Mouse (Mus musculus) myocyte (in vitro differentiated cells): ENCODE measurements around the gene Prss56. TPM values are rescaled to one million over a fixed set of nuclear protein-coding genes. Genes with fewer than 3 reads are reported as not detected.

Experiments used
- H3K27me3 ChIP-seq: one replicate; pipeline ENCODE4 v1.6.1; 2011; ENCODE audit not compliant: control insufficient read depth, insufficient read depth, insufficient read length
- H3K36me3 ChIP-seq: one replicate; pipeline ENCODE4 v1.6.1; 2011; ENCODE audit not compliant: control insufficient read depth, insufficient read depth
- H3K4me2 ChIP-seq: one replicate; pipeline ENCODE4 v1.6.1; 2011; ENCODE audit warnings: low read depth, control low read depth
- H3K4me3 ChIP-seq: one replicate; pipeline ENCODE4 v1.5.1; 2011; ENCODE audit warnings: mild to moderate bottlenecking, control low read depth, moderate library complexity
- H3K79me2 ChIP-seq: one replicate; pipeline ENCODE4 v1.6.1; 2011; ENCODE audit not compliant: control insufficient read depth, insufficient read depth
- H3ac ChIP-seq: one replicate; pipeline ENCODE4 v1.6.1; 2011; ENCODE audit not compliant: control insufficient read depth, insufficient read length
- CEBPB ChIP-seq: IDR thresholded peaks from 2 replicates; pipeline ENCODE4 v1.6.1; 2011; ENCODE audit warnings: mild to moderate bottlenecking, moderate library complexity; ENCODE audit not compliant: poor library complexity, insufficient read depth, severe bottlenecking
- E2F4 ChIP-seq: IDR thresholded peaks from one replicate; pipeline ENCODE4 v1.6.1; 2011; ENCODE audit warnings: mild to moderate bottlenecking, control low read depth, moderate library complexity; ENCODE audit not compliant: insufficient read depth
- MAX ChIP-seq: IDR thresholded peaks from one replicate; pipeline ENCODE4 v1.6.1; 2011; ENCODE audit warnings: low read depth, mild to moderate bottlenecking, control low read depth
- MYOD1 ChIP-seq, 3 experiments: IDR thresholded peaks; one replicate each; pipeline ENCODE4 v1.6.1; 2011; ENCODE audit warnings: control low read depth in 2 of 3, low read depth in 2 of 3, mild to moderate bottlenecking in 2 of 3, moderate library complexity in 1 of 3; ENCODE audit not compliant: insufficient read length in 2 of 3, control insufficient read depth in 1 of 3
- MYOG ChIP-seq, 3 experiments: IDR thresholded peaks; one replicate each; pipeline ENCODE4 v1.6.1; 2011; ENCODE audit warnings: control low read depth in 2 of 3, low read depth in 2 of 3, mild to moderate bottlenecking in 2 of 3; ENCODE audit not compliant: insufficient read length in 2 of 3, control insufficient read depth in 1 of 3, insufficient read depth in 1 of 3
- POLR2A ChIP-seq: IDR thresholded peaks from one replicate; pipeline ENCODE4 v1.6.1; 2011; ENCODE audit warnings: low read depth, mild to moderate bottlenecking, control low read depth, moderate library complexity; ENCODE audit not compliant: insufficient read length
- POLR2AphosphoS2 ChIP-seq: IDR thresholded peaks from one replicate; pipeline ENCODE4 v1.6.1; 2011; ENCODE audit warnings: low read depth, control low read depth; ENCODE audit not compliant: insufficient read length
- REST ChIP-seq: IDR thresholded peaks from one replicate; pipeline ENCODE4 v1.6.1; 2011; ENCODE audit warnings: mild to moderate bottlenecking, control low read depth, moderate library complexity; ENCODE audit not compliant: insufficient read depth, insufficient read length
- SRF ChIP-seq: IDR thresholded peaks from one replicate; pipeline ENCODE4 v1.6.1; 2011; ENCODE audit warnings: low read depth; ENCODE audit not compliant: control insufficient read depth, insufficient read length
- TCF12 ChIP-seq: IDR thresholded peaks from one replicate; pipeline ENCODE4 v1.6.1; 2011; ENCODE audit warnings: mild to moderate bottlenecking, control low read depth; ENCODE audit not compliant: poor library complexity, insufficient read depth, severe bottlenecking
- TCF3 ChIP-seq: IDR thresholded peaks from one replicate; pipeline ENCODE4 v1.6.1; 2011; ENCODE audit warnings: low read depth, control low read depth; ENCODE audit not compliant: insufficient read length
- USF1 ChIP-seq: IDR thresholded peaks from one replicate; pipeline ENCODE4 v1.6.1; 2011; ENCODE audit warnings: low read depth, mild to moderate bottlenecking, control low read depth, moderate library complexity
- polyA plus RNA-seq: library from polyadenylated mRNA; unstranded; fragments of >200 nt; fragmentation: generic; extraction: Trizol; gene quantifications from one replicate; pipeline ENCODE4 v1.2.1, GENCODE M21; 2012; ENCODE audit warnings: missing spikeins

Prss56 gene
- polyA plus RNA-seq, 1 experiment = 0.16 TPM

GRCm38 (mm10) chr1:87186261-87187036, 3.3 kb downstream of the Prss56 start:
- no peaks in the 10 kb centered on the region for H3K27me3 ChIP-seq
- H3K36me3 ChIP-seq = no peaks in the 10 kb centered on the region
- H3K4me3 ChIP-seq = peak overlapping the region; percentile 12
- peaks cover 7% of the 10 kb centered on the region for H3K79me2 ChIP-seq
- H3K4me2 ChIP-seq = peak overlapping the region; percentile 80
- H3ac ChIP-seq = no peak overlapping the region
- TF ChIP-seq SRF (no peak), MAX (no peak), TCF3 (no peak), USF1 (no peak), MYOG (IDR thresholded peaks at IDR 0.05; ENCODE audit: control insufficient read depth in 1 of 3, insufficient read depth in 1 of 3, insufficient read length in 2 of 3, low read depth in 2 of 3) (no peak), POLR2AphosphoS2 (no peak)

DNA sequence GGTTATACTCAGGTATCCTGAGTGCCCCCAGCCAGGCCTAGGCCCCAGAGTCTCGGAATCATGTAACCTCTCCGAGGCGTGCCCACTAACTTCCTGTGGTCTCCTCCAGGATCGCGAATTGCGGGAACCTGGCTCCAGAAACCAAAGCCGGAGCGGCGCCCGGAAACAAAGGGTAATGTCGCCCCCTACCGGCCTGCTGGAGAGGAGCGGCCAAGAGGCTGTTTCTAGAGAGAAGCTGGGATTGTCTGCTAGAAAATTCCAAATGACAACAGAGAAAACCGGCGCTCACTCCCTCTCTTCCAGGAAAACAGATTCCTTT, 3.9 kb downstream of the Prss56 start:
- peak overlapping the region; percentile 80 for H3K4me2 ChIP-seq
- TF ChIP-seq MYOG (IDR thresholded peaks at IDR 0.05; ENCODE audit: control insufficient read depth in 1 of 3, insufficient read depth in 1 of 3, insufficient read length in 2 of 3, low read depth in 2 of 3) (no peak), POLR2AphosphoS2 (no peak), POLR2A (no peak)
- peak overlapping the region; percentile 12 for H3K4me3 ChIP-seq
- no peaks in the 10 kb centered on the region for H3K36me3 ChIP-seq
- no peak overlapping the region for H3ac ChIP-seq
- H3K79me2 ChIP-seq = peaks cover 13% of the 10 kb centered on the region
- H3K27me3 ChIP-seq = no peaks in the 10 kb centered on the region

DNA sequence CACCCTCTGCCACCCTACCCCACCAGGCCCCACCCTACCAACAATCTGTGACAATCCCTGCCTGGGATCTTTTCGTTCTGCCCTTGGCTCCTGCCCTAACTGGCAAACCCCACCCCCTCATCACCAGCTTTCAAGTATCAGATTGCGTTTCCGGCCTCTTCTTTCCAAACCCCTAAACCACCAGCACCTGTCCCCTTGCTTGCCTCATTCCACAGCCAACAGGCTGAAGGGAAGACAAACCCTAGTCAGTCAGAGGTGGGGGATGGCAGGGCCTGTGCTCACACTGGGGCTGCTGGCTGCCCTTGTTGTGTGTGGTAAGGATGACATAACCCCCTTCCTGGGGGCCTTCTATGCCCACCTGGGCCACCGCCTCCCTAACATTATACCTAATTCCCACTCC, 7.3 kb downstream of the Prss56 start, which contains the start of gene Chrnd:
TSS of gene Chrnd (plus strand) at position 179 of the 400 bp plus-strand sequence.
- Histone ChIP-seq H3K4me3 (peak within 1 kb of the TSS; percentile 91), H3K36me3 (peaks cover 20% of the 10 kb centered on the region), H3K79me2 (peaks cover 23% of the 10 kb centered on the region), H3ac (peak within 1 kb of the TSS; percentile 28), H3K4me2 (peak within 1 kb of the TSS; percentile 92), H3K27me3 (no peaks in the 10 kb centered on the region)
- TF ChIP-seq MYOG (IDR thresholded peaks at IDR 0.05; ENCODE audit: control insufficient read depth in 1 of 3, insufficient read depth in 1 of 3, insufficient read length in 2 of 3, low read depth in 2 of 3) (peak; percentile 79 to 94 (median 84)), SRF (peak; percentile 35), MYOD1 (IDR thresholded peaks at IDR 0.05; ENCODE audit: control insufficient read depth in 1 of 3, insufficient read length in 2 of 3, low read depth in 2 of 3) (peak; percentile 73 to 95 (median 89)), E2F4 (no peak), TCF3 (peak; percentile 49), POLR2A (peak; percentile 94), CEBPB (peak; percentile 67; the same call in 1 of the 2 replicates), POLR2AphosphoS2 (peak; percentile 83), USF1 (no peak), REST (no peak), TCF12 (peak; percentile 87), MAX (no peak)

- H3K36me3 ChIP-seq = peaks cover 38% of the 10 kb centered on the region
- peak overlapping the region; percentile 53 for H3K4me2 ChIP-seq
- H3K4me3 ChIP-seq = no peak overlapping the region
- no peak overlapping the region for H3ac ChIP-seq
- H3K27me3 ChIP-seq = no peaks in the 10 kb centered on the region
- TF ChIP-seq TCF12 (no peak), USF1 (no peak), E2F4 (no peak), MYOD1 (IDR thresholded peaks at IDR 0.05; ENCODE audit: control insufficient read depth in 1 of 3, insufficient read length in 2 of 3, low read depth in 2 of 3) (peak in 1 of 3 experiments; percentile 31), SRF (no peak), POLR2A (peak; percentile 20), MYOG (IDR thresholded peaks at IDR 0.05; ENCODE audit: control insufficient read depth in 1 of 3, insufficient read depth in 1 of 3, insufficient read length in 2 of 3, low read depth in 2 of 3) (peak in 1 of 3 experiments; percentile 32), REST (no peak), MAX (no peak)
- peaks cover 9% of the 10 kb centered on the region for H3K79me2 ChIP-seq
Observed at GRCm38 (mm10) chr1:87197296-87197695, 14.2 kb downstream of the Prss56 start.

- H3ac ChIP-seq = no peak overlapping the region
- H3K4me2 ChIP-seq = peak overlapping the region; percentile 34
- H3K27me3 ChIP-seq = no peaks in the 10 kb centered on the region
- peaks cover 29% of the 10 kb centered on the region for H3K36me3 ChIP-seq
- no peaks in the 10 kb centered on the region for H3K79me2 ChIP-seq
- no peak overlapping the region for H3K4me3 ChIP-seq
- TF ChIP-seq TCF3 (no peak), REST (no peak), MYOG (IDR thresholded peaks at IDR 0.05; ENCODE audit: control insufficient read depth in 1 of 3, insufficient read depth in 1 of 3, insufficient read length in 2 of 3, low read depth in 2 of 3) (no peak), SRF (no peak), E2F4 (no peak), POLR2AphosphoS2 (no peak), MYOD1 (IDR thresholded peaks at IDR 0.05; ENCODE audit: control insufficient read depth in 1 of 3, insufficient read length in 2 of 3, low read depth in 2 of 3) (no peak), CEBPB (no peak), MAX (no peak), POLR2A (no peak), TCF12 (no peak), USF1 (no peak)
Observed at GRCm38 (mm10) chr1:87198119-87199065, 15.3 kb downstream of the Prss56 start.
